Mouse (Mus musculus) stomach, embryonic 16.5 days (tissue): ENCODE data around the gene Nfkbil1. TPM values are rescaled to one million over a fixed set of nuclear protein-coding genes. Genes with fewer than 3 reads are reported as not detected.
A peak's percentile ranks its signal among the peaks of the same experiment; 100 is the strongest.

Source experiments
- ATAC-seq: fragments of 200-750 bp; cut with Nextera tagmentation; 2 replicates; pipeline ENCODE4 v1.8.0; 2017; ENCODE audit warnings: moderate number of reproducible peaks, moderate TSS enrichment; ENCODE audit not compliant: insufficient read depth, low FRiP score
- H3K27ac ChIP-seq: fragments of 300-500 bp; sonication (generic); 2 replicates; pipeline ENCODE4 v1.5.1; 2014; ENCODE audit warnings: low read length
- H3K27me3 ChIP-seq: fragments of 300-500 bp; sonication (generic); 2 replicates; pipeline ENCODE4 v1.6.1; 2014; ENCODE audit warnings: low read length, control low read depth, mixed read lengths; ENCODE audit not compliant: control insufficient read depth, insufficient read depth
- H3K36me3 ChIP-seq: fragments of 300-500 bp; sonication (generic); 2 replicates; pipeline ENCODE4 v1.6.1; 2014; ENCODE audit warnings: low read length; ENCODE audit not compliant: control insufficient read depth, insufficient read depth
- H3K4me1 ChIP-seq: fragments of 300-500 bp; sonication (generic); 2 replicates; pipeline ENCODE4 v1.6.1; 2014; ENCODE audit warnings: low read length, control low read depth, mixed read lengths; ENCODE audit not compliant: control insufficient read depth, insufficient read depth
- H3K4me2 ChIP-seq: fragments of 300-500 bp; sonication (generic); 2 replicates; pipeline ENCODE4 v1.6.1; 2014; ENCODE audit warnings: low read depth, low read length, mixed read lengths
- H3K4me3 ChIP-seq: fragments of 300-500 bp; sonication (generic); replicated peaks from 2 replicates; pipeline ENCODE4 v1.5.1; 2014; ENCODE audit warnings: mild to moderate bottlenecking, low read length
- H3K9ac ChIP-seq: fragments of 300-500 bp; sonication (generic); 2 replicates; pipeline ENCODE4 v1.6.1; 2014; ENCODE audit warnings: low read length
- H3K9me3 ChIP-seq: fragments of 300-500 bp; sonication (generic); replicated peaks from 2 replicates; pipeline ENCODE4 v1.6.1; 2016; ENCODE audit warnings: low read length, control low read depth; ENCODE audit not compliant: control insufficient read depth
- WGBS: fragments of 180-500 bp; shearing (Covaris S2); extraction: QIAGEN DNeasy Blood & Tissue Kit; methylation state at CpG from one replicate; pipeline ENCODE4 v1.1.7; 2014; 5-methylcytosine and 5-hydroxymethylcytosine counted together
- polyA plus RNA-seq: library from polyadenylated mRNA; unstranded; fragments of >200 nt; fragmentation: Nextera tagmentation; extraction: Ambion mirVana; gene quantifications from 2 replicates; pipeline ENCODE4 v1.2.1, GENCODE M21; 2015

Gene Nfkbil1
- polyA plus RNA-seq, 1 experiment from 2014 or later: 8.8 TPM

GRCm38 (mm10) chr17:35249451-35250197 lies 14.0 kb upstream of the Nfkbil1 start:
- H3K4me1 ChIP-seq: peaks cover 12% of the 10 kb centered on the region
- H3K4me2 ChIP-seq: no peak overlapping the region
- H3K9me3 ChIP-seq: no peaks in the 10 kb centered on the region
- H3K4me3 ChIP-seq: no peak overlapping the region
- no peak for ATAC-seq
- no peak overlapping the region for H3K27ac ChIP-seq
- H3K9ac ChIP-seq: no peak overlapping the region
- peaks cover 43% of the 10 kb centered on the region for H3K36me3 ChIP-seq
- 83% methylated on average over 19 of the region's 19 CpGs for WGBS
- H3K27me3 ChIP-seq: no peaks in the 10 kb centered on the region

DNA sequence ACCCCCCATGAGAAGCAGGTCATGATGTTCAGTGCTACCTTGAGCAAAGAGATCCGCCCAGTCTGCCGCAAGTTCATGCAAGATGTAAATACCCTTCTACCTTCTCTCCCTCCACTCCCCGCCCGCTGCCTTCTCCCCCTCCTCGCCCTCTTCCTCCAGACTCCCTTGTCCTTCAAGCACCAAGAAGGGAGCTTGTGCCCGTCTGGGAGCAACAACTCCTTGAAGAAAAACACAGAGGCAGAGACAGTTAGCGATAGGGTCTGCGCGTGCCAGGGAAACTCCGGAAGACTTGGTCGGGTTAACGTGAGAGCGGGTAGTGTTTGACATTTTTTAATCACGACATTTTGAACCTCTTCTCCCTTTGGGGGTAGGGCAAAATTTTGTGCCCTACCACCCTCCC lies 13.4 kb upstream of the Nfkbil1 start:
- WGBS: 79% methylated on average over 14 of the region's 14 CpGs
- no peak overlapping the region for H3K9ac ChIP-seq
- no peak for ATAC-seq
- no peaks in the 10 kb centered on the region for H3K27me3 ChIP-seq
- H3K27ac ChIP-seq: no peak overlapping the region
- H3K4me1 ChIP-seq: peaks cover 18% of the 10 kb centered on the region
- H3K4me2 ChIP-seq: no peak overlapping the region
- no peak overlapping the region for H3K4me3 ChIP-seq
- no peaks in the 10 kb centered on the region for H3K9me3 ChIP-seq
- H3K36me3 ChIP-seq: peaks cover 43% of the 10 kb centered on the region

DNA sequence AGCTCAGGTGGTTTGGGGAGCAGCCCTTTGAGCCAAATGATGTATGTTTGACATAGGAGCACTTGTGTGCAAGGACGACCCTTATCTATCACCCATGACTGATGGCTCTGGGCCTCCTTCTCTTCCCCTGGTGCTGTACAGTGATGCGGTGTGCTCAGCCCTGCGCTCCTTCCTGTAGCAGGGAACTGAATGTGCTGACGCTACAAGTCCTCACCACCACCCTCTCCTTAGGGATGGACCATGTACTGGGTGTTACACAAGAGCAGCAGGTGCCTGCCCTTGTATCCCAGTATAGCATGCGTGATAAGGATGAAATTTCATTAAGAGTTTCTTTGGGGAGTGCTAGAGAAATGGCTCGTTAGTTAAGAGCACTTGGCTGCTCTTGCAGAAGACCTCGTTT lies 11.6 kb upstream of the Nfkbil1 start:
- peaks cover 26% of the 10 kb centered on the region for H3K4me1 ChIP-seq
- ATAC-seq: no peak
- H3K27ac ChIP-seq: no peak overlapping the region

GRCm38 (mm10) chr17:35245731-35246623 lies 10.4 kb upstream of the Nfkbil1 start:
- H3K4me2 ChIP-seq: no peak overlapping the region
- H3K4me3 ChIP-seq: no peak overlapping the region
- no peaks in the 10 kb centered on the region for H3K9me3 ChIP-seq
- H3K36me3 ChIP-seq: peaks cover 34% of the 10 kb centered on the region
- H3K9ac ChIP-seq: peak overlapping the region; percentile 38
- ATAC-seq: no peak
- WGBS: 77% methylated on average over 15 of the region's 15 CpGs
- H3K4me1 ChIP-seq: peaks cover 27% of the 10 kb centered on the region
- H3K27ac ChIP-seq: no peak overlapping the region
- H3K27me3 ChIP-seq: no peaks in the 10 kb centered on the region

More for the DNA sequence above, 11.6 kb upstream of the Nfkbil1 start:
- Histone ChIP-seq H3K27me3 (no peaks in the 10 kb centered on the region), H3K9ac (no peak overlapping the region), H3K36me3 (peaks cover 41% of the 10 kb centered on the region), H3K4me2 (no peak overlapping the region), H3K9me3 (no peaks in the 10 kb centered on the region), H3K4me3 (no peak overlapping the region)
- WGBS: 77% methylated on average over 7 of the region's 7 CpGs

- ATAC-seq: no peak
- no peaks in the 10 kb centered on the region for H3K27me3 ChIP-seq
- 61% methylated on average over 2 of the region's 2 CpGs for WGBS
- no peak overlapping the region for H3K27ac ChIP-seq
- H3K9me3 ChIP-seq: no peaks in the 10 kb centered on the region
- H3K9ac ChIP-seq: 0 out of 2 replicates have a peak overlapping the region, but pooled peaks have one; percentile 4
- H3K4me3 ChIP-seq: no peak overlapping the region
- H3K4me1 ChIP-seq: peaks cover 36% of the 10 kb centered on the region
- H3K36me3 ChIP-seq: peaks cover 28% of the 10 kb centered on the region
- peak overlapping the region; percentile 76 for H3K4me2 ChIP-seq
These were observed 9.4 kb upstream of the Nfkbil1 start for GRCm38 (mm10) chr17:35244999-35245398.

GRCm38 (mm10) chr17:35243086-35243485 lies 7.5 kb upstream of the Nfkbil1 start:
- H3K27me3 ChIP-seq: no peaks in the 10 kb centered on the region
- ATAC-seq: no peak
- peak overlapping the region; percentile 95 for H3K9ac ChIP-seq
- peak overlapping the region; percentile 76 for H3K4me2 ChIP-seq
- H3K4me3 ChIP-seq: peak overlapping the region; percentile 77
- H3K4me1 ChIP-seq: peaks cover 36% of the 10 kb centered on the region
- peak overlapping the region; percentile 99 for H3K27ac ChIP-seq
- 2% methylated on average over 16 of the region's 16 CpGs for WGBS
- no peaks in the 10 kb centered on the region for H3K9me3 ChIP-seq
- peaks cover 28% of the 10 kb centered on the region for H3K36me3 ChIP-seq

DNA sequence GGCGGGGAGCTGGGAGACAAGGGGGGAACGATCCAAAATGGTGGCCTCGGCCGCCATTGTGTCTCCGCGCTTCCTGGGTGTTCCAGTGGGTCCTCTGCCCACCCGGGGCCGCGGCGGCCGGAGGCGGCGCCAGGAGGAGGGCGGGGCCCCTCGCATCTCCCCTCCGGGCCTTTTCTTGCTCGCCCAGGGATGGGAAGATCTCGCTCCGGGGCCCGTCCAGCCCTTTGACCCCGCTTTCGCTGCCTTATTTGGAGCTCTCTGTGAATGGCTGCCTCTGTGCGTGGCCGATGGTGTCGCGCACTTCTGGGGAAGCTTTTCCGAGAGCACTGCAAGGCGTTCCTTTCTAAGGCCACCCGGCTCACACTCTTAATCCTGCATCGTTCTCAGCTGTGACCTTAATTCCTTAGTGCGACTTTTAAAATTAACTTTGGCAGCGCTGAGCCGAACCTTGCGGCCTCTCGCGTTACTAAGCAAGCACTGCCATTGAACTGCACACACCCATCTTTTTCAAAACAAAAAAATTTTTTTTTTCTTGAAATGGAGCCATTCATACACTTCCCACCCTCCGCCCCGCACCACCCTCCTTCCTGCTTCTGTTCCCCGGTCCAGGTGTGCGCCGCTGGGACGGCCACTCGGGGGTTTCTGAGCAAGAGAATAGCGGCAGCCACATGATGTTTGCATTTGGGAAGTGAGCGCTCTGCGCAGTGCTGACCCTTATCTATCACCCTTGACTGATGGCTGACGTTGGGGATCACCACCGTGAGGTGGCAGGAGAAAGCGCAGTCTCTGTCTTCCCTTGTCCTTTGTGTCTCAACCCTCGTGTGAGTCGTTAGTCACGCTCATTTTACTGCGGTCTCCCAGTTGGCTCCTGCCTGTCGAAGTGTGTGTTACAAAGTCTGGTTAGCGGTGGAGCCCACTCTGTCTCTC lies 6.7 kb upstream of the Nfkbil1 start:
- under 1% methylated on average over 54 of the region's 55 CpGs for WGBS
- peak overlapping the region; percentile 99 for H3K27ac ChIP-seq
- ATAC-seq: peak; percentile 54
- peaks cover 20% of the 10 kb centered on the region for H3K36me3 ChIP-seq
- H3K27me3 ChIP-seq: no peaks in the 10 kb centered on the region
- no peaks in the 10 kb centered on the region for H3K9me3 ChIP-seq
- H3K4me3 ChIP-seq: peak overlapping the region; percentile 77
- H3K4me1 ChIP-seq: peaks cover 36% of the 10 kb centered on the region
- peak overlapping the region; percentile 95 for H3K9ac ChIP-seq
- peak overlapping the region; percentile 76 for H3K4me2 ChIP-seq

DNA sequence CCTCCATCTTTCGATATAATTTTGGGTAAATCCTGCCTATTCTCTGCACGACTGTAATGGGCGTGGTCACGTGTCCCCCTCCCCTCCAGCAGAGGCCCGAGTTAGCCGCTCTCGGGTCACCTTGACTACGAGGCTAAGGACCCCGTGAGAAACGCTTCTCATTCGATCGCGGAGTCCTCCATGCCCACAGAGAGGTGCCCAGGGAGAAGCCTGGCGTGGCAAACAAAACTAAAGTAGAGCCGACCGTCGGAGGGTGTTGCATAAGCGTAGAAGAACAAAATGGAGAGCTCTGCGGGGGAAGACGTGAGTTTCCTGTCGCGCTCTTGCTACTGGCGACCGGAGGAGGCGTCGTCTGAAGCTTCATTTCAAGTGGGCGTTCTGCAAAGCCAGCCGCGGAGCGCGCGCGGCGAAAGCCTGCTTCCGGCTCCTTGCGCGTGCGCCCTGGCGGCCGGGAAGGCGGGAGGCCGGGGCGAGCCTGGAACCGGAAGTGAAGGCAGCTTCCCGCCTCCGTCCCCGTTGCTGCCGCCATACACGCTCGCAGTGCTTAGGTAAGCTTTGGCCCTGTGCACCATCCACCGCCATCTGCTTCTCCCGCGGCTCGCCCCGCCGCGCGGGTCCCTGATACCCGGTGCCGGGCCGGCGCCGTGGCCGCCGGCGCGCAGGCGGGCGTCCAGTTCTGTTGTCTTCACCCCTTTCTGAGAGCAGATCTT lies 5.9 kb upstream of the Nfkbil1 start, which contains the start of gene Ddx39b:
Gene Ddx39b (plus strand): TSS at position 442 of the 710 bp plus-strand sequence.
- H3K9me3 ChIP-seq: no peaks in the 10 kb centered on the region
- peak; percentile 91 for ATAC-seq
- H3K36me3 ChIP-seq: peaks cover 12% of the 10 kb centered on the region
- H3K4me3 ChIP-seq: peak within 1 kb of the TSS; percentile 77
- H3K9ac ChIP-seq: peak within 1 kb of the TSS; percentile 95
- under 1% methylated on average over 68 of the region's 69 CpGs for WGBS
- no peaks in the 10 kb centered on the region for H3K27me3 ChIP-seq
- peak within 1 kb of the TSS; percentile 99 for H3K27ac ChIP-seq
- peak within 1 kb of the TSS; percentile 76 for H3K4me2 ChIP-seq
- H3K4me1 ChIP-seq: peaks cover 38% of the 10 kb centered on the region
